In the genomic region with DNA sequence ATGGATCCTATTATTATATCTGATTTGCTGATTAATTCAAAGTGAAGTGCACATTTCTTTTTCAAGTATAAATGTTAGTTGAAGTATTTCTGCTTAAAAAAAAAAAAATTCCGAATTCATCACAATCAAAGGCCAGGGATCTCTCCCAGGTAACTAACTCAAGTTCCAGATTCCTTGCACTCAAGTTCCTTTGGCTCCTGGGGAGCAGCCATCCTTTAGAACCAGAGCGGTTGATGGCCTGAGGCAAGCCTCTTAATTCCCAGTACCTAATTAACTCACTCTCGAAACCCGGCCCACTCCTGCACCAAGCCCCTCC, we compare ENCODE assay signal across 8 mouse cellular contexts. TPM values are rescaled to one million over a fixed set of nuclear protein-coding genes. Genes with fewer than 3 reads are reported as not detected.
DNase-seq lines count a peak whose midpoint lies in the region; ATAC-seq and TF ChIP-seq lines count a peak whose summit lies in the region.

No protein-coding gene starts in this region.

- H3K27ac ChIP-seq in heart, embryonic 15.5 days = peak overlapping the region; percentile 56; the same call in 1 of the 2 replicates
- peak overlapping the region; percentile 83; the same call in 1 of the 2 replicates for H3K27ac ChIP-seq in forebrain, postnatal 0 days (ENCODE audit: low read depth, low read length)
- no peak overlapping the region for H3K27ac ChIP-seq in liver, postnatal 0 days (ENCODE audit: low read depth)

- no peak for ATAC-seq in heart, embryonic 15.5 days (replicated peaks; ENCODE audit: insufficient number of reproducible peaks, insufficient read depth, low FRiP score, low read depth)
- ATAC-seq in G1E (ENCODE audit: extremely low read depth, insufficient number of reproducible peaks, low FRiP score, poor library complexity, severe bottlenecking) = no peak
- no peak for ATAC-seq in forebrain, postnatal 0 days
- no peak for ATAC-seq in liver, postnatal 0 days

- no peaks in the 10 kb centered on the region for H3K27me3 ChIP-seq in heart, embryonic 15.5 days
- H3K27me3 ChIP-seq in G1E (ENCODE audit: insufficient read depth, low read length) = no peaks in the 10 kb centered on the region
- H3K27me3 ChIP-seq in forebrain, postnatal 0 days (ENCODE audit: insufficient read depth, low read length) = no peaks in the 10 kb centered on the region
- H3K27me3 ChIP-seq in liver, postnatal 0 days (ENCODE audit: insufficient read depth, low read length) = no peaks in the 10 kb centered on the region

- peaks cover 11% of the 10 kb centered on the region for H3K4me1 ChIP-seq in heart, embryonic 15.5 days (replicated peaks)
- peaks cover 19% of the 10 kb centered on the region for H3K4me1 ChIP-seq in G1E (ENCODE audit: insufficient read depth, low read depth, low read length)
- peaks cover 4% of the 10 kb centered on the region; the same call in 1 of the 2 replicates for H3K4me1 ChIP-seq in forebrain, postnatal 0 days (ENCODE audit: insufficient read depth)
- H3K4me1 ChIP-seq in liver, postnatal 0 days (ENCODE audit: insufficient read depth) = peaks cover 11% of the 10 kb centered on the region

- H3K9ac ChIP-seq in heart, embryonic 15.5 days = no peak overlapping the region
- 0 out of 2 replicates have a peak overlapping the region, but pooled peaks have one; percentile 83 for H3K9ac ChIP-seq in forebrain, postnatal 0 days
- H3K9ac ChIP-seq in liver, postnatal 0 days (replicated peaks) = 0 out of 2 replicates have a peak overlapping the region, but pooled peaks have one; percentile 50

- TF ChIP-seq EP300 in liver, postnatal 0 days (IDR thresholded peaks at IDR 0.05; ENCODE audit: low read depth) = no peak

- DNase-seq in heart, adult 9 months (ENCODE audit: low spot score in 2 of 2) = no peak
- DNase-seq in G1E (ENCODE audit: low spot score) = no peak
- no peak for DNase-seq in forebrain, postnatal 0 days
- no peak for DNase-seq in liver, postnatal 0 days
- no peak for DNase-seq in right cerebral cortex, postnatal 4 days
- no peak for DNase-seq in embryo, embryonic 11 days
- no peak for DNase-seq in left cerebral cortex, postnatal 14 days (ENCODE audit: low spot score in 2 of 2)

- no peaks in the 10 kb centered on the region for H3K9me3 ChIP-seq in heart, embryonic 15.5 days (replicated peaks)
- no peaks in the 10 kb centered on the region for H3K9me3 ChIP-seq in G1E (replicated peaks)
- no peaks in the 10 kb centered on the region for H3K9me3 ChIP-seq in forebrain, postnatal 0 days (ENCODE audit: low read length)
- H3K9me3 ChIP-seq in liver, postnatal 0 days (ENCODE audit: low read length) = no peaks in the 10 kb centered on the region

- H3K4me2 ChIP-seq in heart, embryonic 15.5 days = peak overlapping the region; percentile 69
- peak overlapping the region; percentile 84 for H3K4me2 ChIP-seq in forebrain, postnatal 0 days (ENCODE audit: low read depth)
- H3K4me2 ChIP-seq in liver, postnatal 0 days (ENCODE audit: low read depth, low read length) = peak overlapping the region; percentile 78

- intact Hi-C loops in left cerebral cortex, postnatal 14 days (cut with DNase I) = no loop called here

- no peak for TF ChIP-seq CTCF in G1E (IDR thresholded peaks at IDR 0.05; ENCODE audit: low read depth, low read length)
- TF ChIP-seq CTCF in forebrain, postnatal 0 days (IDR thresholded peaks at IDR 0.05; ENCODE audit: low read depth) = no peak
- no peak for TF ChIP-seq CTCF in liver, postnatal 0 days (IDR thresholded peaks at IDR 0.05; ENCODE audit: low read depth)

- H3K36me3 ChIP-seq in heart, embryonic 15.5 days = peaks cover 13% of the 10 kb centered on the region; the same call in 1 of the 2 replicates
- peaks cover 26% of the 10 kb centered on the region for H3K36me3 ChIP-seq in G1E (replicated peaks)
- peaks cover 14% of the 10 kb centered on the region for H3K36me3 ChIP-seq in forebrain, postnatal 0 days (ENCODE audit: insufficient read depth)
- peaks cover 12% of the 10 kb centered on the region for H3K36me3 ChIP-seq in liver, postnatal 0 days (replicated peaks; ENCODE audit: insufficient read depth, low read length)

- WGBS in heart, embryonic 15.5 days = 3% methylated on average over 4 of the region's 4 CpGs
- under 1% methylated on average over 4 of the region's 4 CpGs for WGBS in forebrain, postnatal 0 days
- 6% methylated on average over 4 of the region's 4 CpGs for WGBS in liver, postnatal 0 days (ENCODE audit: insufficient replicate concordance)

- peak overlapping the region; percentile 86 for H3K4me3 ChIP-seq in heart, embryonic 15.5 days
- H3K4me3 ChIP-seq in G1E (ENCODE audit: low read depth, low read length) = peak overlapping the region; percentile 40; the same call in 1 of the 2 replicates
- H3K4me3 ChIP-seq in forebrain, postnatal 0 days (ENCODE audit: low read depth, low read length) = peak overlapping the region; percentile 71
- peak overlapping the region; percentile 87 for H3K4me3 ChIP-seq in liver, postnatal 0 days (ENCODE audit: low read depth, low read length)

RNA-seq across cellular contexts. Expression of gene Actl6a, which starts 1.9 kb away (rescaled TPM):
- 75.9 and 90.3 TPM in 2 replicates for polyA plus RNA-seq in heart, embryonic 15.5 days (2015; fragmentation: Nextera tagmentation; extraction: Ambion mirVana)
- total RNA-seq in G1E (2014; fragmentation: Nextera tagmentation) (63.0 and 87.2 TPM in 2 replicates), G1E (2017) (119 and 122 TPM in 2 replicates)
- polyA plus RNA-seq in G1E (2012) = 10.4 and 17.5 TPM in 2 replicates
- total RNA-seq in forebrain, postnatal 0 days (2014; rRNA removed) = 34.5 and 43.6 TPM in 2 replicates
- 39.6 and 44.3 TPM in 2 replicates for polyA plus RNA-seq in forebrain, postnatal 0 days (2015; fragmentation: Nextera tagmentation; extraction: Ambion mirVana)
- 40.0 and 42.1 TPM in 2 replicates for polyA plus RNA-seq in liver, postnatal 0 days (2015; fragmentation: Nextera tagmentation; extraction: Ambion mirVana)
- 10 to 100 TPM; 14.8 to 15.1 TPM for total RNA-seq in left cerebral cortex, postnatal 14 days (2021)

RNA-seq across cellular contexts. Expression of gene Ndufb5, which starts 28.8 kb away (rescaled TPM):
- polyA plus RNA-seq in heart, embryonic 15.5 days (2015; fragmentation: Nextera tagmentation; extraction: Ambion mirVana) = 447 and 650 TPM in 2 replicates
- 109 and 126 TPM in 2 replicates for total RNA-seq in G1E (2014; fragmentation: Nextera tagmentation)
- total RNA-seq in G1E (2017) = 271 and 317 TPM in 2 replicates
- polyA plus RNA-seq in G1E (2012) = 23.9 and 67.2 TPM in 2 replicates
- 389 and 418 TPM in 2 replicates for total RNA-seq in forebrain, postnatal 0 days (2014; rRNA removed)
- 338 and 406 TPM in 2 replicates for polyA plus RNA-seq in forebrain, postnatal 0 days (2015; fragmentation: Nextera tagmentation; extraction: Ambion mirVana)
- polyA plus RNA-seq in liver, postnatal 0 days (2015; fragmentation: Nextera tagmentation; extraction: Ambion mirVana) = 235 and 240 TPM in 2 replicates
- 100 to 1,000 TPM; 187 to 207 TPM for total RNA-seq in left cerebral cortex, postnatal 14 days (2021)

RNA-seq across cellular contexts. Expression of gene Mrpl47, which starts 29.4 kb away (rescaled TPM):
- polyA plus RNA-seq in heart, embryonic 15.5 days (2015; fragmentation: Nextera tagmentation; extraction: Ambion mirVana) = 24.7 and 33.9 TPM in 2 replicates
- total RNA-seq in G1E (2014; fragmentation: Nextera tagmentation) = 75.5 and 91.5 TPM in 2 replicates
- total RNA-seq in G1E (2017) = 43.4 and 49.6 TPM in 2 replicates
- polyA plus RNA-seq in G1E (2012) = 1.3 and 1.8 TPM in 2 replicates
- 19.1 and 29.6 TPM in 2 replicates for total RNA-seq in forebrain, postnatal 0 days (2014; rRNA removed)
- polyA plus RNA-seq in forebrain, postnatal 0 days (2015; fragmentation: Nextera tagmentation; extraction: Ambion mirVana) = 30.3 and 34.3 TPM in 2 replicates
- 15.2 and 18.2 TPM in 2 replicates for polyA plus RNA-seq in liver, postnatal 0 days (2015; fragmentation: Nextera tagmentation; extraction: Ambion mirVana)
- total RNA-seq in left cerebral cortex, postnatal 14 days (2021) = 10 to 100 TPM; 19.7 to 20.1 TPM
